Mouse (Mus musculus) liver, adult 2 months (tissue): ENCODE measurements at regions not wholly inside any gene's neighbourhood (a gene's known extent, or its start where the extent isn't known, plus 50 kb on each side); places are given as distances from the start of the nearest gene placed in this dataset.

Source experiments
- CTCF ChIP-seq: fragments of 200-500 bp; IDR thresholded peaks from 2 replicates; pipeline ENCODE4 v1.5.1; 2011; ENCODE audit warnings: low read depth, low read length, control low read depth
- POLR2A ChIP-seq: fragments of 200-500 bp; IDR thresholded peaks from 2 replicates; pipeline ENCODE4 v1.6.1; 2011; ENCODE audit warnings: low read length, control low read depth; ENCODE audit not compliant: insufficient read depth; ENCODE audit errors: extremely low read depth

DNA sequence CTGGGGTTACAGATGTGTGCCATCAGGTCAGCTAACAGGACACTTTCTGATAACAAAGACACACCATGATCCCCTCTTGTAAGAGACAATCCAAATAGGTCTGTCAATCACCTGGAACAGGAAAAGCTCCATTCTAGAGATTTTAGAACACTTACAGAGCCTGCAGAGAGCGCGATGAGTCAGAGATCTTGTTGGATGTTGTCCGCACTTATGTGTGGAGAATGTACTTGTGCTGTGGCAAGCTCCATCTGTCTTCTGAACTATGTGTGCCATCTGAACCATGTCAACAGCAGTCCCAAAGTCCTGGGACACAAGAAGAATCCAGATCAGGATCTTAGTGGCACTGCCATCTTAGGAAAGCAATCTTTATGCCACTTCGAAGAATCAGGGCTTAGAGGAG is 244.4 kb downstream of the 1810013L24Rik start:
- TF ChIP-seq POLR2A, result no peak
- TF ChIP-seq CTCF, result no peak
